Mouse (Mus musculus) forebrain, embryonic 11.5 days (tissue): Measurements from ENCODE around the gene Kcnip2. TPM values are rescaled to one million over a fixed set of nuclear protein-coding genes. Genes with fewer than 3 reads are reported as not detected.

Experiments
- ATAC-seq: fragments of 200-750 bp; cut with Nextera tagmentation; replicated peaks from 2 replicates; pipeline ENCODE4 v1.8.0; 2017; ENCODE audit warnings: moderate TSS enrichment; ENCODE audit not compliant: low FRiP score
- DNase-seq: peaks from one replicate; pipeline ENCODE4 v3.0.0-alpha.2; 2017; ENCODE audit warnings: low spot score
- H3K27ac ChIP-seq: fragments of 300-500 bp; sonication (generic); 2 replicates; pipeline ENCODE4 v1.5.1; 2014; ENCODE audit warnings: low read depth, low read length
- H3K27me3 ChIP-seq: fragments of 300-500 bp; sonication (generic); 2 replicates; pipeline ENCODE4 v1.6.1; 2014; ENCODE audit warnings: mild to moderate bottlenecking, low read length, mixed read lengths; ENCODE audit not compliant: control insufficient read depth, insufficient read depth
- H3K36me3 ChIP-seq: fragments of 300-500 bp; sonication (generic); 2 replicates; pipeline ENCODE4 v1.6.1; 2014; ENCODE audit warnings: mild to moderate bottlenecking, low read length, moderate library complexity, mixed read lengths; ENCODE audit not compliant: control insufficient read depth, insufficient read depth
- H3K4me1 ChIP-seq: fragments of 300-500 bp; sonication (generic); replicated peaks from 2 replicates; pipeline ENCODE4 v1.6.1; 2014; ENCODE audit warnings: low read length, mixed read lengths; ENCODE audit not compliant: control insufficient read depth, insufficient read depth
- H3K4me2 ChIP-seq: fragments of 300-500 bp; sonication (generic); 2 replicates; pipeline ENCODE4 v1.6.1; 2014; ENCODE audit warnings: low read depth, mild to moderate bottlenecking, low read length, moderate library complexity, mixed read lengths; ENCODE audit not compliant: severe bottlenecking
- H3K4me3 ChIP-seq: fragments of 300-500 bp; sonication (generic); 2 replicates; pipeline ENCODE4 v1.5.1; 2014; ENCODE audit warnings: low read depth, low read length
- H3K9ac ChIP-seq: fragments of 300-500 bp; sonication (generic); 2 replicates; pipeline ENCODE4 v1.6.1; 2014; ENCODE audit warnings: low read length
- H3K9me3 ChIP-seq: fragments of 300-500 bp; sonication (generic); 2 replicates; pipeline ENCODE4 v1.6.1; 2016; ENCODE audit warnings: low read length, mixed read lengths; ENCODE audit not compliant: control insufficient read depth
- WGBS: fragments of 180-500 bp; shearing (Covaris S2); extraction: QIAGEN DNeasy Blood & Tissue Kit; methylation state at CpG from one replicate; pipeline ENCODE4 v1.1.7; 2014; 5-methylcytosine and 5-hydroxymethylcytosine counted together
- polyA plus RNA-seq: library from polyadenylated mRNA; unstranded; fragments of >200 nt; fragmentation: Nextera tagmentation; extraction: Ambion mirVana; gene quantifications from 2 replicates; pipeline ENCODE4 v1.2.1, GENCODE M21; 2014

The Kcnip2 gene
- polyA plus RNA-seq, 1 experiment from 2014 or later = 0.76 TPM

GRCm38 (mm10) chr19:45804593-45805368, 11.1 kb downstream of the Kcnip2 start:
- 23% methylated on average over 12 of the region's 12 CpGs for WGBS
- Histone ChIP-seq H3K4me3 (no peak overlapping the region), H3K9ac (no peak overlapping the region), H3K9me3 (no peaks in the 10 kb centered on the region), H3K36me3 (no peaks in the 10 kb centered on the region), H3K4me1 (no peaks in the 10 kb centered on the region), H3K27ac (no peak overlapping the region), H3K27me3 (no peaks in the 10 kb centered on the region), H3K4me2 (no peak overlapping the region)
- no peak for DNase-seq
- no peak for ATAC-seq

DNA sequence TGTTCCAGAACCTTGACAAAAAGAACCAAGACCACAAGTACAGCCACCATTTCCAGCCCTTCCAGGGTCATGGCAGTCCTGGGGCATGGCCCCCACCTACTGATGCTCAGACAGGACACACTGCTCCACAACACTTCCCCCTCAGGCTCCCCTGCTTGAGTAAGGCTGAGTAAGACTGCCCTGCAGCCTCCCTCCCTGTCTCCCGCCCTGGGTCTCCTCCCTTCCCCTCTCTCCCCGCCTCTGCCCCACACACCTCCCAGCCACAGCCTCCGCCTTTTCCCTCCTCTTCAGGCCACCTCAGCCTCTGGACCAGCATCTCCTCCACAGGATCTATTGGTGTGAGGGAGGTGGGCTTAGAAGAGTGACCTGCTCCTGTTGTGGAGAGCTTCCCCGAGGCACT, 12.5 kb downstream of the Kcnip2 start:
- Histone ChIP-seq H3K36me3 (no peaks in the 10 kb centered on the region), H3K27me3 (no peaks in the 10 kb centered on the region), H3K27ac (no peak overlapping the region), H3K4me3 (no peak overlapping the region), H3K9ac (no peak overlapping the region), H3K4me1 (no peaks in the 10 kb centered on the region), H3K9me3 (no peaks in the 10 kb centered on the region), H3K4me2 (no peak overlapping the region)
- 27% methylated on average over 4 of the region's 4 CpGs for WGBS
- ATAC-seq (no peak), DNase-seq (no peak)

DNA sequence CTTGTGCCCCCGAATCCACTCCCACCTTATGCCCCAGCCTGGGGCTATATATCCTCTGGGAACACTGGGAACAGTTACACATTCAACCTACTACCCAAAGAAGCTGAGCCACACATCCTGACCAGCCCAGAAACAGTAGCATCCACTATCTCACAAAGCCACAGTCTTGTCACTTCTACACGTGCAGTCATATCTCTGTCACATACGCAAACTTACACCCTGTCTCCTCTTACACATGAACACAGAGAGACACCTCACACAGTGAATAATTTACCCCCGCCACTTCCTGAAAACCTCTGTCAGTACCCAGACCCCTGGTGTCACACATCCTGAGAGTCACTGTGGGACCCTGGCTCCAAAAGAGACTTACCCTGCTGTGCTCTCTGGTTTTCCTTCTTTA, 13.2 kb downstream of the Kcnip2 start:
- H3K36me3 ChIP-seq = no peaks in the 10 kb centered on the region
- no peak for ATAC-seq
- H3K27ac ChIP-seq = no peak overlapping the region
- no peak overlapping the region for H3K4me2 ChIP-seq
- no peaks in the 10 kb centered on the region for H3K9me3 ChIP-seq
- H3K4me1 ChIP-seq = no peaks in the 10 kb centered on the region
- WGBS = 75% methylated on average over 4 of the region's 4 CpGs
- H3K4me3 ChIP-seq = no peak overlapping the region
- H3K9ac ChIP-seq = no peak overlapping the region
- no peaks in the 10 kb centered on the region for H3K27me3 ChIP-seq
- DNase-seq = no peak

DNA sequence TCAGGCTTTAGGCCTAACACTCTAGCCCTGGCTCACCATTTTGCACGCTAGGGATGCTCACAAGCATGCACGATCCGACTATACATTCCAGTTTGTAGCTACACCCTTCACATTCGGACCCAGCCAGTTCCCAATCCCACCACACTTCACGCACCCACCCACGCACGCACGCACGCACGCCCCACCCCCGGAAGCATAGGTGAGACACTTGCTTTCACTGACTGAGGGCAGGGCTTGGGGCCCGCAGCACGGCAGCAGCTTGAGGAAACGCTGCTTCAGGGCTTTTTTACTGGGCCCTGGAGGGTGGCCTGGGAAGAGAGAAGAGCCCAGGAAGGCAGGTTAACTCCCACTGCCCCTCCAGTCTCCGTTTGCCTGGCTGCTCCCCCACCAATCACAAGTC, 19.0 kb downstream of the Kcnip2 start:
- H3K9ac ChIP-seq = no peak overlapping the region
- H3K27ac ChIP-seq = no peak overlapping the region
- ATAC-seq (no peak), DNase-seq (no peak)
- 0 out of 2 replicates have a peak, but pooled peaks cover 2% of the 10 kb centered on the region for H3K4me1 ChIP-seq
- no peaks in the 10 kb centered on the region for H3K36me3 ChIP-seq
- no peaks in the 10 kb centered on the region for H3K27me3 ChIP-seq
- 77% methylated on average over 15 of the region's 15 CpGs for WGBS
- no peak overlapping the region for H3K4me2 ChIP-seq
- no peak overlapping the region for H3K4me3 ChIP-seq
- no peaks in the 10 kb centered on the region for H3K9me3 ChIP-seq

DNA sequence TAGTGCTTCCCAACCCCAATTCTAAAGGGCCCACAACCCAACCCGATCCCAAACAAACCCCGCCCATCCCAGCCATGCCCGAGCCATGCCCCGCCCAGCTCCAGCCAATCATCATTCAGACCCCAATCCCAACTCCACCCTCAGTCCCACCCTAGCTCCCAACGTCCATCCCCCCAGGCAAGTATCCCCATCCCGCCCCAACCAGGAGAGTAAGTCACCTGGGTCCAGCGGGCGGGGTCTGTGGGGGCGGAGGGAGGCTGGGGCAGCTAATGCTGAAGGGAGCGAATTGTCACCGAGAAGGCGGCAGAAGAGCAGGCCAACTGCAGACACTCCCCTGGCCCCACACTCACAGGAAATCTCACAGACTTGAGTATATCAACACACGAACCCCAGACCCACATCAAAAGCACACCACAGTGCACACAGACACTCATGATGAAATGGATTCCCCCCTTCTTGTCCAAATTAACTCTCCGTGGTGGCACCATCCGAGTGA, 19.8 kb downstream of the Kcnip2 start:
- H3K9ac ChIP-seq = no peak overlapping the region
- no peaks in the 10 kb centered on the region for H3K36me3 ChIP-seq
- no peak overlapping the region for H3K27ac ChIP-seq
- peak overlapping the region; percentile 14; the same call in 1 of the 2 replicates for H3K4me3 ChIP-seq
- H3K9me3 ChIP-seq = no peaks in the 10 kb centered on the region
- H3K4me2 ChIP-seq = peak overlapping the region; percentile 53
- no peaks in the 10 kb centered on the region for H3K27me3 ChIP-seq
- no peak; the same call in 1 of the 2 replicates for ATAC-seq
- H3K4me1 ChIP-seq = 0 out of 2 replicates have a peak, but pooled peaks cover 2% of the 10 kb centered on the region
- 8% methylated on average over 15 of the region's 15 CpGs for WGBS
- peak; percentile 68 for DNase-seq

- peak overlapping the region; percentile 53 for H3K4me2 ChIP-seq
- no peaks in the 10 kb centered on the region for H3K36me3 ChIP-seq
- no peak for DNase-seq
- WGBS = 30% methylated on average over 15 of the region's 15 CpGs
- H3K9me3 ChIP-seq = no peaks in the 10 kb centered on the region
- no peak overlapping the region for H3K27ac ChIP-seq
- 0 out of 2 replicates have a peak, but pooled peaks cover 2% of the 10 kb centered on the region for H3K4me1 ChIP-seq
- H3K9ac ChIP-seq = no peak overlapping the region
- no peaks in the 10 kb centered on the region for H3K27me3 ChIP-seq
- ATAC-seq = no peak
- 0 out of 2 replicates have a peak overlapping the region, but pooled peaks have one; percentile 14 for H3K4me3 ChIP-seq
Measured at GRCm38 (mm10) chr19:45795406-45795944, 20.4 kb downstream of the Kcnip2 start.

DNA sequence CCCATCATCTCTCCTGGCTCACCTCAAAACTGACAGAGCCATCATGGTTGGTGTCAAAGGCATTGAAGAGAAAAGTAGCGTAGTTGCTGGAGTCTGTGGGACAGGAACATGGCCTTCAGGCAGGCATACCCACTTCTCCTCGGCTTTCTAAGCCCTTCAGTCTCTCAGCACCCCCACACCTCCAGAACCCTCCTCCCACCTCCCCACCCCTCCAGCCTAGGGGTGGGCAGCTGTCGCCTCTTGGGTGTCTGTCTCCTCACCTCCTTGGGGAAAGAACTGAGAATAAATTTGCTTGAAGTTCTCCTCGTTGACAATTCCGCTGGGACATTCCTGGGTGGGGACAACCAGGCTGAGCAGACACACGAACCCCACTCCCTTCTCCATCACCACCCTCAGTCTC, 21.1 kb downstream of the Kcnip2 start:
- Histone ChIP-seq H3K27ac (no peak overlapping the region), H3K4me3 (no peak overlapping the region), H3K4me2 (no peak overlapping the region), H3K27me3 (no peaks in the 10 kb centered on the region), H3K9me3 (no peaks in the 10 kb centered on the region), H3K9ac (no peak overlapping the region), H3K36me3 (no peaks in the 10 kb centered on the region), H3K4me1 (0 out of 2 replicates have a peak, but pooled peaks cover 2% of the 10 kb centered on the region)
- DNase-seq (no peak), ATAC-seq (no peak)
- WGBS = 89% methylated on average over 6 of the region's 6 CpGs

GRCm38 (mm10) chr19:45792404-45792803, 23.5 kb downstream of the Kcnip2 start:
- 87% methylated on average over 6 of the region's 6 CpGs for WGBS
- H3K9ac ChIP-seq = no peak overlapping the region
- no peak overlapping the region for H3K4me2 ChIP-seq
- H3K4me1 ChIP-seq = 0 out of 2 replicates have a peak, but pooled peaks cover 2% of the 10 kb centered on the region
- ATAC-seq (no peak), DNase-seq (no peak)
- no peak overlapping the region for H3K27ac ChIP-seq
- no peaks in the 10 kb centered on the region for H3K9me3 ChIP-seq
- H3K4me3 ChIP-seq = no peak overlapping the region
- H3K36me3 ChIP-seq = no peaks in the 10 kb centered on the region
- no peaks in the 10 kb centered on the region for H3K27me3 ChIP-seq
